In the genomic region with DNA sequence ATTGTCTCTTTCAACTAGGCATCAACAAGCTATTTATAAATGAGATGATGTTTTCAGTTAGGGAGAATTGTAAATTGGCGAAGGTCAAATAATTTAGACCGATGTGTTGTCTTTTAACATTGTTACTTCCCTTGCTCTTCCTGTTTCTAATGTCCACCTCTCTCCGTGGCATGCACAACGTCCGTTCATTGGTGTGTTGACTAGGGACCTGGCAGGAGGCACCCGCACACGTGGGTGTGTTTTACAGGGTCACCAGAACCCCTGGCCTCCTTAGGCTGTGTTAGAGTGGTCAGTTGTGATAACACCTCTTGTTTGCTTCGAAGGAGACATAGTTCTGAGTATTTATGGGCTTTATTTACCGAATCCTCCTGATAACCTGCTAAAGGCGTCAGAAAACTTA, we compare ENCODE assay signal across 11 mouse cellular contexts.
"Had no signal": no experiment of that assay in that cellular context is flagged by ENCODE, and none has a peak within 500 bp of the region (broad histone marks: within the 10 kb centered on the region; RNA-seq: fewer than 3 reads in every experiment).

No protein-coding gene starts in this region.

- H3K36me3 ChIP-seq: liver, embryonic 13.5 days; liver, embryonic 15.5 days; lung, embryonic 15.5 days; midbrain, embryonic 15.5 days; neural tube, embryonic 13.5 days; stomach, embryonic 15.5 days had no signal

- H3K4me1 ChIP-seq: liver, embryonic 13.5 days; liver, embryonic 15.5 days; megakaryocyte, embryonic 14.5 days; midbrain, embryonic 15.5 days; neural tube, embryonic 13.5 days; stomach, embryonic 15.5 days had no signal

- H3K9me3 ChIP-seq: liver, embryonic 13.5 days; liver, embryonic 15.5 days; lung, embryonic 15.5 days; megakaryocyte, embryonic 14.5 days; midbrain, embryonic 15.5 days; neural tube, embryonic 13.5 days; stomach, embryonic 15.5 days had no signal

- H3K4me2 ChIP-seq: liver, embryonic 13.5 days; liver, embryonic 15.5 days; lung, embryonic 15.5 days; midbrain, embryonic 11.5 days; midbrain, embryonic 15.5 days; neural tube, embryonic 13.5 days; stomach, embryonic 15.5 days had no signal

- H3K9ac ChIP-seq: liver, embryonic 13.5 days; liver, embryonic 15.5 days; liver, postnatal 0 days; lung, embryonic 15.5 days; midbrain, embryonic 15.5 days; neural tube, embryonic 13.5 days; stomach, embryonic 15.5 days had no signal

- ATAC-seq: liver, postnatal 0 days had no signal

- H3K4me3 ChIP-seq: liver, embryonic 13.5 days; liver, embryonic 15.5 days; lung, embryonic 15.5 days; megakaryocyte, embryonic 14.5 days; midbrain, embryonic 15.5 days; neural tube, embryonic 13.5 days; stomach, embryonic 15.5 days had no signal

- H3K27ac ChIP-seq: liver, embryonic 13.5 days; liver, embryonic 15.5 days; macrophage; midbrain, embryonic 15.5 days; neural tube, embryonic 13.5 days; stomach, embryonic 15.5 days; stomach, postnatal 0 days had no signal

- H3K27me3 ChIP-seq: liver, embryonic 13.5 days; liver, embryonic 15.5 days; lung, embryonic 15.5 days; megakaryocyte, embryonic 14.5 days; midbrain, embryonic 15.5 days; stomach, embryonic 15.5 days had no signal
